Comparison of ENCODE assay signal across 7 mouse cellular contexts in genomic region chr7:6397996-6398975, GRCm38 (mm10). TPM values are rescaled to one million over a fixed set of nuclear protein-coding genes. Genes with fewer than 3 reads are reported as not detected.
DNase-seq lines count a peak whose midpoint lies in the region; ATAC-seq and TF ChIP-seq lines count a peak whose summit lies in the region.

Smim17 (plus strand) TSS chr7:6398715.

- no peaks in the 10 kb centered on the region for H3K27me3 ChIP-seq in intestine, embryonic 14.5 days (replicated peaks; ENCODE audit: control insufficient read depth, insufficient read depth, low read length)

- H3K27ac ChIP-seq in cortical plate, adult 2 months (ENCODE audit: insufficient read depth, low read length): no peak within 1 kb of the TSS
- no peak within 1 kb of the TSS for H3K27ac ChIP-seq in intestine, embryonic 14.5 days (ENCODE audit: low read depth)

- no peaks in the 10 kb centered on the region; the same call in 1 of the 2 replicates for H3K4me1 ChIP-seq in cortical plate, adult 2 months (ENCODE audit: control insufficient read depth, insufficient read depth, low read length)
- H3K4me1 ChIP-seq in intestine, embryonic 14.5 days (replicated peaks; ENCODE audit: control insufficient read depth, insufficient read depth, low read length): no peaks in the 10 kb centered on the region

- DNase-seq in adrenal gland, adult 8-10 months: peak; percentile 44
- DNase-seq in gastrocnemius, postnatal 14 days: peak; percentile 20
- peak; percentile 70 for DNase-seq in intestine, embryonic 14.5 days (ENCODE audit: low spot score)
- peak; percentile 64 to 75 for DNase-seq in left cerebral cortex, postnatal 10 days (ENCODE audit: extremely low spot score in 1 of 2, low spot score in 2 of 2)
- peak; percentile 59 for DNase-seq in retina, postnatal 7 days (ENCODE audit: low read depth, low spot score)

- TF ChIP-seq POLR2A in cortical plate, adult 2 months (IDR thresholded peaks at IDR 0.05; ENCODE audit: extremely low read depth, insufficient read depth, low read length): peak; percentile 65; the same call in 1 of the 2 replicates

- intact Hi-C loops in gastrocnemius, postnatal 14 days (cut with DNase I; ENCODE audit: low total_unique reads): no loop called here
- intact Hi-C loops in left cerebral cortex, postnatal 10 days (cut with DNase I): no loop called here

- no peak for TF ChIP-seq CTCF in cortical plate, adult 2 months (IDR thresholded peaks at IDR 0.05; ENCODE audit: extremely low read depth, insufficient read depth, low read length)

- peaks cover 24% of the 10 kb centered on the region for H3K36me3 ChIP-seq in intestine, embryonic 14.5 days (ENCODE audit: control insufficient read depth, insufficient read depth, low read length)

- peak within 1 kb of the TSS; percentile 97 for H3K4me3 ChIP-seq in cortical plate, adult 2 months (ENCODE audit: insufficient read depth, low read length)
- H3K4me3 ChIP-seq in intestine, embryonic 14.5 days (ENCODE audit: low read depth, low read length): peak within 1 kb of the TSS; percentile 51

- peak within 1 kb of the TSS; percentile 31 for H3K9ac ChIP-seq in intestine, embryonic 14.5 days (ENCODE audit: low read length)

- peak; percentile 79 for ATAC-seq in intestine, embryonic 14.5 days (replicated peaks; ENCODE audit: low FRiP score, low TSS enrichment, low read depth)
- peak; percentile 92 for ATAC-seq in megakaryocyte, adult 5-6 weeks (ENCODE audit: poor library complexity, severe bottlenecking)

- WGBS in intestine, embryonic 14.5 days: 29% methylated on average over 25 of the region's 25 CpGs

- no peaks in the 10 kb centered on the region for H3K9me3 ChIP-seq in intestine, embryonic 14.5 days (ENCODE audit: control insufficient read depth, low read length)

- peak within 1 kb of the TSS; percentile 69 for H3K4me2 ChIP-seq in intestine, embryonic 14.5 days (ENCODE audit: low read length)

RNA-seq across cellular contexts. Expression of gene Smim17, which starts in this region (rescaled TPM):
- total RNA-seq in adrenal gland, adult 8-10 months (2022): 1 to 10 TPM in 2 of 4 experiments, under 1 TPM in 2; 0.35 to 1.4 (median 0.78) TPM
- 7.5 and 7.6 TPM in 2 replicates for polyA plus RNA-seq in cortical plate, adult 2 months (2012; rRNA removed)
- under 1 TPM in 1 of 2 experiments, not detected in 1; 0.33 TPM for total RNA-seq in gastrocnemius, postnatal 14 days (2021)
- 0.31 and 0.38 TPM in 2 replicates for polyA plus RNA-seq in intestine, embryonic 14.5 days (2014; fragmentation: Nextera tagmentation; extraction: Ambion mirVana)
- total RNA-seq in left cerebral cortex, postnatal 10 days (2021): 10 to 100 TPM; 14.7 to 15.7 TPM
- not detected in 2 replicates for total RNA-seq in megakaryocyte, adult 5-6 weeks (2015)
- not detected in 2 replicates for total RNA-seq in megakaryocyte, adult 5-6 weeks (2017)

Comparison
In these comparisons a context has a peak if more than half of its experiments do, and no peak if none do; other contexts are left out.
1. RNA of gene Smim17 (total RNA-seq): 14.7 to 15.7 TPM in left cerebral cortex, postnatal 10 days; 0.35 to 1.4 TPM in adrenal gland, adult 8-10 months, 0.33 TPM in gastrocnemius, postnatal 14 days and not detected in megakaryocyte, adult 5-6 weeks; every median in the first group is over 4 times any median in the second.
2. Peak in DNase-seq in gastrocnemius, postnatal 14 days; RNA of the gene not detected or under 1 TPM.
3. Peak in DNase-seq, ATAC-seq, H3K4me3 ChIP-seq, H3K9ac ChIP-seq and H3K4me2 ChIP-seq in intestine, embryonic 14.5 days; RNA of the gene not detected or under 1 TPM.
4. Peak in ATAC-seq in megakaryocyte, adult 5-6 weeks; RNA of the gene not detected or under 1 TPM.
5. DNase-seq: peak in every context shown above with its lines; median percentile 70 in intestine, embryonic 14.5 days; 70 in left cerebral cortex, postnatal 10 days; 59 in retina, postnatal 7 days; 44 in adrenal gland, adult 8-10 months; 20 in gastrocnemius, postnatal 14 days.